Mouse (Mus musculus) liver, embryonic 14.5 days (tissue): Measurements from ENCODE around the gene Parp2. TPM values are rescaled to one million over a fixed set of nuclear protein-coding genes. Genes with fewer than 3 reads are reported as not detected.
A peak's percentile ranks its signal among the peaks of the same experiment; 100 is the strongest.

Source experiments
- ATAC-seq: fragments of 200-750 bp; cut with Nextera tagmentation; 2 replicates; pipeline ENCODE4 v1.8.0; 2017; ENCODE audit warnings: moderate number of reproducible peaks, mild to moderate bottlenecking, moderate library complexity; ENCODE audit not compliant: insufficient read depth
- DNase-seq, 3 experiments: peaks; one replicate each; pipeline ENCODE4 v3.0.0-alpha.2; 2012 to 2013; ENCODE audit warnings: low read depth in 3 of 3, low spot score in 3 of 3
- H3K27ac ChIP-seq: fragments of 300-500 bp; sonication (generic); 2 replicates; pipeline ENCODE4 v1.5.1; 2014; ENCODE audit warnings: moderate library complexity, mild to moderate bottlenecking, control low read depth, inconsistent platforms
- H3K27me3 ChIP-seq: fragments of 300-500 bp; sonication (generic); 2 replicates; pipeline ENCODE4 v1.6.1; 2014; ENCODE audit warnings: mild to moderate bottlenecking, low read length, moderate library complexity; ENCODE audit not compliant: control insufficient read depth, insufficient read depth
- H3K36me3 ChIP-seq: fragments of 300-500 bp; sonication (generic); replicated peaks from 2 replicates; pipeline ENCODE4 v1.6.1; 2014; ENCODE audit warnings: low read depth; ENCODE audit not compliant: control insufficient read depth, insufficient read depth
- H3K4me1 ChIP-seq, 2 experiments: fragments of 200-500 bp in 1 of 2; fragments of 300-500 bp in 1 of 2; sonication (generic) in 1 of 2; replicated peaks; 2 replicates each; pipeline ENCODE4 v1.6.1; 2012 to 2014; ENCODE audit warnings: antibody characterized with exemption in 1 of 2, inconsistent platforms in 1 of 2, low read length in 1 of 2; ENCODE audit not compliant: control insufficient read depth in 2 of 2, insufficient read depth in 2 of 2
- H3K4me2 ChIP-seq: fragments of 300-500 bp; sonication (generic); 2 replicates; pipeline ENCODE4 v1.6.1; 2014; ENCODE audit warnings: low read depth, mild to moderate bottlenecking, control low read depth, moderate library complexity
- H3K4me3 ChIP-seq, 2 experiments: fragments of 200-500 bp in 1 of 2; fragments of 300-500 bp in 1 of 2; sonication (generic) in 1 of 2; 2 replicates each; pipeline ENCODE4 v1.5.1; 2012 to 2014; ENCODE audit warnings: low read depth in 2 of 2, low read length in 2 of 2, mild to moderate bottlenecking in 2 of 2, control low read depth in 1 of 2, inconsistent platforms in 1 of 2, moderate library complexity in 1 of 2; ENCODE audit not compliant: insufficient read depth in 1 of 2
- H3K9ac ChIP-seq: fragments of 300-500 bp; sonication (generic); replicated peaks from 2 replicates; pipeline ENCODE4 v1.6.1; 2014; ENCODE audit warnings: mild to moderate bottlenecking, control low read depth, moderate library complexity
- H3K9me3 ChIP-seq: fragments of 300-500 bp; sonication (generic); 2 replicates; pipeline ENCODE4 v1.6.1; 2016; ENCODE audit warnings: low read length, mixed read lengths; ENCODE audit not compliant: control insufficient read depth
- CTCF ChIP-seq: IDR thresholded peaks from 2 replicates; pipeline ENCODE4 v1.5.1; 2016; ENCODE audit warnings: antibody characterized with exemption, low read depth, control low read depth
- EP300 ChIP-seq: IDR thresholded peaks from 2 replicates; pipeline ENCODE4 v1.6.1; 2016; ENCODE audit warnings: antibody characterized with exemption, low read depth
- WGBS: fragments of 180-500 bp; shearing (Covaris S2); extraction: QIAGEN DNeasy Blood & Tissue Kit; methylation state at CpG from one replicate; pipeline ENCODE4 v1.1.7; 2014; ENCODE audit not compliant: insufficient replicate concordance; 5-methylcytosine and 5-hydroxymethylcytosine counted together
- polyA plus RNA-seq, 2 experiments: library from polyadenylated mRNA; depleted of rRNA in 1 of 2; stranded (reverse) in 1 of 2; unstranded in 1 of 2; fragments of >200 nt; fragmentation: Nextera tagmentation in 1 of 2; extraction: Ambion mirVana in 1 of 2; gene quantifications; 2 replicates each; pipeline versions ENCODE4 v1.2.1 to v1.2.3; 2012 to 2014

Gene Parp2
- polyA plus RNA-seq, 2 experiments, result 31.3 to 32.9 TPM

- H3K36me3 ChIP-seq, result no peaks in the 10 kb centered on the region
- H3K4me2 ChIP-seq, result no peak overlapping the region
- no peaks in the 10 kb centered on the region for H3K27me3 ChIP-seq
- H3K4me1 ChIP-seq, result no peaks in the 10 kb centered on the region
- WGBS, result 45% methylated on average over 1 of the region's 1 CpGs
- no peak for DNase-seq
- H3K4me3 ChIP-seq, result no peak overlapping the region
- no peak overlapping the region for H3K9ac ChIP-seq
- TF ChIP-seq CTCF, result no peak
- no peak for TF ChIP-seq EP300
- H3K9me3 ChIP-seq, result no peaks in the 10 kb centered on the region
- no peak overlapping the region for H3K27ac ChIP-seq
- no peak for ATAC-seq
Measured at GRCm38 (mm10) chr14:50796464-50796863, 11.2 kb upstream of the Parp2 start.

GRCm38 (mm10) chr14:50798512-50798911 is 9.1 kb upstream of the Parp2 start:
- TF ChIP-seq CTCF, result peak; percentile 57; the same call in 1 of the 2 replicates
- TF ChIP-seq EP300, result no peak
- peaks cover 2 to 5% of the 10 kb centered on the region in 2 experiments; a peak in 2 of 4 replicates for H3K4me1 ChIP-seq
- H3K4me2 ChIP-seq, result no peak overlapping the region
- DNase-seq, result no peak
- H3K4me3 ChIP-seq, result no peak overlapping the region
- no peaks in the 10 kb centered on the region for H3K27me3 ChIP-seq
- H3K9me3 ChIP-seq, result no peaks in the 10 kb centered on the region
- H3K36me3 ChIP-seq, result no peaks in the 10 kb centered on the region
- no peak overlapping the region for H3K9ac ChIP-seq
- no peak for ATAC-seq
- 45% methylated on average over 2 of the region's 2 CpGs for WGBS
- H3K27ac ChIP-seq, result no peak overlapping the region

DNA sequence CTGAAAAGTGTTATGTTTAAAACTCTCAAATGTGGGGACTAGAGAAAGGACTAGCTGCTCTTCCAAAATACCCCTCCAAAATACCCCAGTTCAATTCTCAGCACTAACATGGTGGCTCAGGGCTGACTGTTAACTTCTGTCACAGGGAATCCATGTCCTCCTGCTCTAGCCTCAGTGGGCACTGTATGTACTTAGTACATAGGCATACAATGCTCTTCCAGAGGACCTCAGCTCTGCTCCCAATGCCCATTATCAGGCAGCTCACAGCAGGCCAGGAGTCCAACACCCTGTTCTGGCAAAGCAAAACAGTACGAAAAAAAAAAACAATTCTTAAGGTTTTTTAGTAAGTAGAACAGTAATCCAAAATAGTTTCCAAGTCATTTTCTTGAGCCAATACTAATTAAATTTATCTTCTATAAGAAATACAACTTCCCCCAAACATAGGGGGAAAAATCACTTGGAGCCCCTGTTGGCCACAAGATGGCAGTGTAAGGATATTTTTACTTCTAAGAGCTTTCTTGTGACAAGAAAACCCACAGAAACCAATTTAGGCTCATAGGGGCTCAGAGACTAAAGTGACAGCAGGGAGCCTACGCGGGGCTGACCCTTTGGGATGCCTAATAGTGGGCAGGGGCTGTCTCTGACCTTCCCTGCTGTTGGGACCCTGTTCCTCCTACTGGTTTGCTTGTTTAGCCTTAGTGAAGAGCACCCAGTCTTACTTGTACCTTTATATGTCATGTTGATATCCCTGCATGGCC is 8.0 kb upstream of the Parp2 start:
- H3K27me3 ChIP-seq, result no peaks in the 10 kb centered on the region
- WGBS, result 1% methylated on average over 3 of the region's 3 CpGs
- H3K36me3 ChIP-seq, result no peaks in the 10 kb centered on the region
- no peak for TF ChIP-seq EP300
- TF ChIP-seq CTCF, result peak; percentile 56; the same call in 1 of the 2 replicates
- DNase-seq (peak in 2 of 3 experiments; percentile 51 to 58), ATAC-seq (no peak)
- H3K4me2 ChIP-seq, result no peak overlapping the region
- H3K27ac ChIP-seq, result no peak overlapping the region
- peaks cover 2 to 5% of the 10 kb centered on the region in 2 experiments; a peak in 2 of 4 replicates for H3K4me1 ChIP-seq
- H3K4me3 ChIP-seq, result no peak overlapping the region
- no peaks in the 10 kb centered on the region for H3K9me3 ChIP-seq
- no peak overlapping the region for H3K9ac ChIP-seq

DNA sequence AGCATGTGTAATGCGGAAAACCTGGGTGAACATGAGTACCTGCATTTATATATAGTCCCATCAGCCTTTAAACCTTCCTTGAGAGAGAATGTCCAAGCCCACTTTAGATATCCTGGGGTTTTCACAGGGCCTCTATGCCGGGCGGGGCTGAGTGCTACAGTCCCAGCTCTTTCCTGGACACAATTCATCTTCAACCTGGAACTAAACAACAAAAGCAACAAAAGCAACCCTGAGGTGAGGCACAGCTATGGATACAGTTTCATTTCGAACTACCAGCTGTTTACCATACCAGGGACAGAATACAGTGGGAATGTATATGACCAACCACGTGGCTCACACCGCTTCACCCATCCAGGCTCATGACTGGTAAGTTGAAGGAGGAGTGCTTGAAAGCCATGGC is 5.2 kb upstream of the Parp2 start:
- ATAC-seq (no peak), DNase-seq (no peak)
- Histone ChIP-seq H3K36me3 (no peaks in the 10 kb centered on the region), H3K9ac (no peak overlapping the region; the same call in 1 of the 2 replicates), H3K4me1 (peaks cover 2 to 7% of the 10 kb centered on the region in 2 experiments; a peak in 3 of 4 replicates), H3K27me3 (no peaks in the 10 kb centered on the region), H3K9me3 (no peaks in the 10 kb centered on the region), H3K27ac (no peak overlapping the region), H3K4me3 (no peak overlapping the region), H3K4me2 (no peak overlapping the region)
- TF ChIP-seq CTCF (no peak), EP300 (no peak)
- WGBS, result 77% methylated on average over 6 of the region's 6 CpGs

- Histone ChIP-seq H3K9ac (no peak overlapping the region), H3K27me3 (no peaks in the 10 kb centered on the region), H3K4me1 (peaks cover 2 to 7% of the 10 kb centered on the region in 2 experiments; a peak in 3 of 4 replicates), H3K36me3 (no peaks in the 10 kb centered on the region), H3K4me2 (no peak overlapping the region), H3K9me3 (no peaks in the 10 kb centered on the region), H3K27ac (no peak overlapping the region), H3K4me3 (no peak overlapping the region)
- 37% methylated on average over 4 of the region's 4 CpGs for WGBS
- peak; percentile 52 to 67 (median 57) for DNase-seq
- TF ChIP-seq EP300 (no peak), CTCF (peak; percentile 51; the same call in 1 of the 2 replicates)
- no peak for ATAC-seq
Measured at GRCm38 (mm10) chr14:50802843-50803562, 4.6 kb upstream of the Parp2 start.
